Mouse (Mus musculus) lung, embryonic 14.5 days (tissue): ENCODE measurements at regions not wholly inside any gene's neighbourhood (a gene's known extent, or its start where the extent isn't known, plus 50 kb on each side); places are given as distances from the start of the nearest gene placed in this dataset.

Experiments used
- ATAC-seq: fragments of 200-750 bp; cut with Nextera tagmentation; 2 replicates; pipeline ENCODE4 v1.8.0; 2017; ENCODE audit warnings: mild to moderate bottlenecking, moderate TSS enrichment, moderate library complexity; ENCODE audit not compliant: insufficient read depth
- DNase-seq: peaks from one replicate; pipeline ENCODE4 v3.0.0-alpha.2; 2015
- H3K27ac ChIP-seq: fragments of 300-500 bp; sonication (generic); 2 replicates; pipeline ENCODE4 v1.5.1; 2014; ENCODE audit warnings: low read depth, mild to moderate bottlenecking, moderate library complexity
- H3K27me3 ChIP-seq: fragments of 300-500 bp; sonication (generic); 2 replicates; pipeline ENCODE4 v1.6.1; 2014; ENCODE audit warnings: low read length, control low read depth; ENCODE audit not compliant: insufficient read depth
- H3K36me3 ChIP-seq: fragments of 300-500 bp; sonication (generic); 2 replicates; pipeline ENCODE4 v1.6.1; 2014; ENCODE audit warnings: control low read depth; ENCODE audit not compliant: insufficient read depth
- H3K4me1 ChIP-seq: fragments of 300-500 bp; sonication (generic); 2 replicates; pipeline ENCODE4 v1.6.1; 2014; ENCODE audit warnings: antibody characterized with exemption, control low read depth; ENCODE audit not compliant: insufficient read depth
- H3K4me2 ChIP-seq: fragments of 300-500 bp; sonication (generic); 2 replicates; pipeline ENCODE4 v1.6.1; 2014; ENCODE audit warnings: mild to moderate bottlenecking
- H3K4me3 ChIP-seq: fragments of 300-500 bp; sonication (generic); 2 replicates; pipeline ENCODE4 v1.5.1; 2014; ENCODE audit warnings: low read depth, low read length
- H3K9ac ChIP-seq: fragments of 300-500 bp; sonication (generic); 2 replicates; pipeline ENCODE4 v1.6.1; 2014
- H3K9me3 ChIP-seq: fragments of 300-500 bp; sonication (generic); 2 replicates; pipeline ENCODE4 v1.6.1; 2016; ENCODE audit warnings: low read depth, low read length, control low read depth
- CTCF ChIP-seq: IDR thresholded peaks from 2 replicates; pipeline ENCODE4 v1.5.1; 2016; ENCODE audit warnings: antibody characterized with exemption, low read depth
- WGBS: fragments of 180-500 bp; shearing (Covaris S2); extraction: QIAGEN DNeasy Blood & Tissue Kit; methylation state at CpG from one replicate; pipeline ENCODE4 v1.1.7; 2014; 5-methylcytosine and 5-hydroxymethylcytosine counted together

GRCm38 (mm10) chr7:34587239-34587638 lies 69.3 kb downstream of the Kctd15 start:
- H3K4me2 ChIP-seq, result no peak overlapping the region
- no peak overlapping the region for H3K9ac ChIP-seq

GRCm38 (mm10) chr7:34585312-34585865 lies 71.1 kb downstream of the Kctd15 start:
- no peak overlapping the region for H3K9ac ChIP-seq
- ATAC-seq (no peak), DNase-seq (no peak)
- no peaks in the 10 kb centered on the region for H3K9me3 ChIP-seq
- no peak overlapping the region for H3K4me2 ChIP-seq
- H3K27me3 ChIP-seq, result no peaks in the 10 kb centered on the region
- no peak for TF ChIP-seq CTCF
- no peak overlapping the region for H3K4me3 ChIP-seq
- 63% methylated on average over 4 of the region's 4 CpGs for WGBS
- H3K36me3 ChIP-seq, result no peaks in the 10 kb centered on the region
- no peaks in the 10 kb centered on the region for H3K4me1 ChIP-seq
- H3K27ac ChIP-seq, result no peak overlapping the region

More at GRCm38 (mm10) chr7:34587239-34587638, 69.3 kb downstream of the Kctd15 start:
- Histone ChIP-seq H3K27ac (no peak overlapping the region), H3K4me1 (no peaks in the 10 kb centered on the region), H3K9me3 (no peaks in the 10 kb centered on the region), H3K4me3 (no peak overlapping the region), H3K36me3 (no peaks in the 10 kb centered on the region), H3K27me3 (no peaks in the 10 kb centered on the region)
- no peak for TF ChIP-seq CTCF
- ATAC-seq (no peak), DNase-seq (no peak)
- WGBS, result 93% methylated on average over 3 of the region's 3 CpGs

GRCm38 (mm10) chr7:34584870-34585269 lies 71.7 kb downstream of the Kctd15 start:
- no peak overlapping the region for H3K9ac ChIP-seq
- H3K36me3 ChIP-seq, result no peaks in the 10 kb centered on the region
- WGBS, result 88% methylated on average over 7 of the region's 7 CpGs
- no peaks in the 10 kb centered on the region for H3K4me1 ChIP-seq
- H3K4me3 ChIP-seq, result no peak overlapping the region
- H3K27me3 ChIP-seq, result no peaks in the 10 kb centered on the region
- no peak for DNase-seq
- TF ChIP-seq CTCF, result no peak
- no peak for ATAC-seq
- no peaks in the 10 kb centered on the region for H3K9me3 ChIP-seq
- H3K27ac ChIP-seq, result no peak overlapping the region
- H3K4me2 ChIP-seq, result no peak overlapping the region

GRCm38 (mm10) chr7:34580866-34581265 lies 75.7 kb downstream of the Kctd15 start:
- H3K9me3 ChIP-seq, result no peaks in the 10 kb centered on the region
- no peaks in the 10 kb centered on the region for H3K36me3 ChIP-seq
- DNase-seq, result no peak
- ATAC-seq, result no peak
- no peak overlapping the region for H3K9ac ChIP-seq
- H3K4me3 ChIP-seq, result no peak overlapping the region
- H3K4me2 ChIP-seq, result no peak overlapping the region
- TF ChIP-seq CTCF, result no peak
- 82% methylated on average over 9 of the region's 9 CpGs for WGBS
- H3K27me3 ChIP-seq, result no peaks in the 10 kb centered on the region
- H3K27ac ChIP-seq, result no peak overlapping the region
- H3K4me1 ChIP-seq, result no peaks in the 10 kb centered on the region

GRCm38 (mm10) chr7:34571295-34571694 lies 85.2 kb downstream of the Kctd15 start:
- TF ChIP-seq CTCF, result no peak
- H3K4me2 ChIP-seq, result peak overlapping the region; percentile 59
- ATAC-seq (peak; percentile 82), DNase-seq (peak; percentile 89)
- WGBS, result 26% methylated on average over 10 of the region's 10 CpGs
- H3K9me3 ChIP-seq, result no peaks in the 10 kb centered on the region
- H3K9ac ChIP-seq, result no peak overlapping the region
- H3K27me3 ChIP-seq, result no peaks in the 10 kb centered on the region
- H3K4me3 ChIP-seq, result 0 out of 2 replicates have a peak overlapping the region, but pooled peaks have one; percentile 24
- 0 out of 2 replicates have a peak, but pooled peaks cover 7% of the 10 kb centered on the region for H3K4me1 ChIP-seq
- H3K27ac ChIP-seq, result 0 out of 2 replicates have a peak overlapping the region, but pooled peaks have one; percentile 21
- no peaks in the 10 kb centered on the region for H3K36me3 ChIP-seq

- Histone ChIP-seq H3K4me1 (0 out of 2 replicates have a peak, but pooled peaks cover 7% of the 10 kb centered on the region), H3K27me3 (no peaks in the 10 kb centered on the region), H3K36me3 (no peaks in the 10 kb centered on the region), H3K27ac (peak overlapping the region; percentile 21), H3K4me2 (peak overlapping the region; percentile 59), H3K9ac (peak overlapping the region; percentile 22), H3K4me3 (peak overlapping the region; percentile 24), H3K9me3 (no peaks in the 10 kb centered on the region)
- ATAC-seq (peak; percentile 82), DNase-seq (peak; percentile 75)
- 3% methylated on average over 43 of the region's 43 CpGs for WGBS
- no peak; the same call in 1 of the 2 replicates for TF ChIP-seq CTCF
Observed at GRCm38 (mm10) chr7:34570114-34571065, 86.1 kb downstream of the Kctd15 start.

GRCm38 (mm10) chr7:34569747-34570113 lies 86.8 kb downstream of the Kctd15 start:
- 13% methylated on average over 8 of the region's 8 CpGs for WGBS
- Histone ChIP-seq H3K36me3 (no peaks in the 10 kb centered on the region), H3K9me3 (no peaks in the 10 kb centered on the region), H3K27ac (peak overlapping the region; percentile 21; the same call in 1 of the 2 replicates), H3K4me1 (0 out of 2 replicates have a peak, but pooled peaks cover 7% of the 10 kb centered on the region), H3K9ac (no peak overlapping the region; the same call in 1 of the 2 replicates), H3K27me3 (no peaks in the 10 kb centered on the region), H3K4me2 (peak overlapping the region; percentile 59), H3K4me3 (peak overlapping the region; percentile 24; the same call in 1 of the 2 replicates)
- ATAC-seq, result no peak
- DNase-seq, result no peak
- no peak for TF ChIP-seq CTCF
